Mouse (Mus musculus) CH12F3 (cell line): ENCODE results near the gene Trim71.
"Not testable (repeated sequence)": the region's sequence is repeated elsewhere in the genome, so short reads cannot be mapped to it uniquely, and the experiment has no call there.

Experiments used
- in situ Hi-C: fragments of 300-500 bp; cut with MboI; formaldehyde crosslinking; loops from 2 replicates; pipeline ENCODE4 v1.14.3; 2020; ENCODE audit warnings: low sequenced_read_pairs

Trim71 gene

DNA sequence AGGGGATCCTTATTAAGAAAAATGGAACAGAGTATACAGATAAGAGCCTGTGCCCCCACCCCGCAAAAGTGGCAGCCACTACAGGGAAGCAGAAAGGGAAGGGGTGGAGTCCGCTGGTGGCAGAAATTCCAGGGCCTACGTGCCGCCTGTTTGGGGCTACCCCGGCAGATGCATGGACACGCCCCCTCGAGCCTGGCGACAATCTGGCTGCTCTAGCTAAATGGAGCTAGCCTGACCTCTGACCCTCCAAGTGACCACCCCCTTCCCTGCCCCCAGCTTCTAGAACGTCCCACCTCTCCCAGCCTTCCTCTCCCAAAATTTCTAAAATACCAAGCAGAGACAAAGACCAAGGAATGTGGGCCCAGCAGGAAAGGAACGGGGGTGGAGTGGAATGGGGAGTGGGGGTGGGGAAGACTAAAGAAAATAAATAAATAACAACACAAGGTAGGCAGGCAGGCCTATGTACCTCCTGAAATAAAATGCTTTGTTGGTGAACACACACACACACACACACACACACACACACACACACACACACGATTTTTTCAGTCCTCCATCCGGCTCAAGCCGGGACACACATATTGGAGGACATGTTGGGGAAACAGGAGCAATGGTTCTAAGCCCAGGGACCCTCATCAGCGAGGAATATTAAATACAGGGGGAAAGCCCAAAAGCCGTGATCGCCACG is 36.0 kb downstream of the Trim71 start:
- in situ Hi-C loops, result no loop called here

DNA sequence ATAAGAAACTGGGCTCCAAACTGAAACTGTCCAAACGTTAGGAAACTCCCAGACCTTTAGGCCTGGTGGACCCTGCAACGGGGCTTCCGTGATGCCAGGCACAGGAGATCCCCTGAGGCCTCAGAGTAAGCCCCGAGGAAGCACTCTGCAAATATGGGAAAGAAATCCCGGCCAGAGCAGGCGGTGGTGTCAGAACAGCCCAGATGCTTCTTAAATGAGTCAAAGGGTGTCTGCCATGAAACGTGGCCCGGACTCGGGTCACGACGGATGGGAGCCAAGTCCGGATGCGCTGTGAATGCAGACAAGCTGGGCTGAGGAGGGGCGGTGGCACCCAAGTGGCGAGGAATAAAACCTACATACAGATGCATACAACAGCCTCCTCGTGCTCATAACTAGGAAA is 37.1 kb downstream of the Trim71 start:
- in situ Hi-C loops, result no loop called here

DNA sequence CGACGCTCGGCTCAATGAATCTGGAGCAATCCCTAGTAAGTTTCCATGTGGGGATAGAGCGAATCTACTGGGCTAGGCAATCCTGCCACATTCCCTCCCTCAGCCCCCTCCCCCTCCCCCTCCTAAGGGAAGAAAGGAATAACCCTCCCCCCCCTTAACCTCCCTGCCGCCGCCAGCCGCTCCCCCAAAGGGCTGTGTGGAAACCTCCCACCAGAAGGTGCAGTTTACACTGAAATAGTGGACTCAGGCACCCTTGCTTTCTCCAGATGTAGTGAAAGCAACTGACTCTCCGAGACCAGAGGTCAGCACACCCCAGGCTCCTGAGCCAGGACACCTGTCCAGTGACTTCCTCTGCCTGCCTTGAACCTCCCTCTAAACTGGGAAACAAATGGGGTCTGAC is 37.6 kb downstream of the Trim71 start:
- in situ Hi-C loops, result no loop called here

DNA sequence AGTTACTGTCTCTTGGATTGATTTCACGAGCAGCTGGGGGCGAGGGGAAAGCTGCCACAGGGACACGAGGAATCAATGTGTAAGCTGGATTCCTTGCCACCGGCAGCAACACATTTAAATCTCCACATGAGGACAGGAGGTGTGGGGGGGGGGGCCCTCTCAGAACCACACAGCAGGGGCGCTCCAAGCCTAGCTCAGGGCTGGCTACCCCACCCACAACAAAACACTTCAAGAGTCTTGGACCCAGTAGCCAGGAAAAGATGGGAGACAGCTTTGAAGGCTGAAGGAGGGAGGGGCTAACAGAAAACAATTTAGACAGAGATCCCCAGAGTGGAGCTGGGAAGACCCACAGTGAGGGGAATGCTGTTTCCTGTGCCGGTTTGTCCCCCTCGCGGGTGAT is 38.3 kb downstream of the Trim71 start:
- in situ Hi-C loops, result no loop called here

DNA sequence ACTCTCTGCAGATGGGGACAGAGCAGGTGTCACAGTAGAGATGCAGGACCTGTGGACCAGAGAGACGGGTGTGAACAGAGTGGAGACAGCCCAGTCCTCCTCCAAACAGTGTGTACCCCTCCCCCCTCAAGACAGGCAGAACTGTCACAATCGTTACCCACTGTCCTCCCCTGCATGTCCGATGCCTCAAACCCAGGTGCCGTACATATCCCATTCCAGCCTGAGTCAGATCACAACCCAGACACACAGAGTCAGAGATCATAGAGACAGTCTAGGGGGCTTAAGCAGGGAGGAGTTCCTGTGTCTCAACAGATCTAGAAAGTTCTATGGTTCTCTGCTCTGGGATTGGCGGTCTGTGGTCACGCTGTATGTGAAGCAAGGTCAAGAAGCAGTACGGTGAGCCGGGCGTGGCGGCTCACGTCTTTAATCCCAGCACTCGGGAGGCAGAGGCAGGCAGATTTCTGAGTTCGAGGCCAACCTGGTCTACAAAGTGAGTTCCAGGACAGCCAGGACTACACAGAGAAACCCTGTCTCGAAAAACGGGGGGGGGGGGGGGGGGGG is 39.0 kb downstream of the Trim71 start:
- in situ Hi-C loops, result no loop called here

DNA sequence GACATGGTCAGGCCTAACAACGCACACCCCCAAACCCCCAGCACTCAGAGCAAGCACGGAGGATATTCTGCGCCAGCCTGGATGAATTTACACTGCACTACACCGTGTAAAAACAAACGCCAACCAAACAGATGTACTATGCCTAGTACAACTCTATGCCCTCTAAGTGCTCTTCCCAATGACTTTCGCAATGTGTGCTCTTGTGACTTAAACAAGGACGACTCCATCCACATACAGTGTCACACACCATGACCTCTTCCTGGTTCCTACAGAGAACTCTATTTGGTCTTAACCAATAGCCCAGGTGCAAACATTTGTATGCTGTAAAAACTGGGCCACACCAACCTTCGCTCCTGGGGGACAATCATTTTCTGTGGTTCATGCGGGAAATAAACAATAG is 41.7 kb downstream of the Trim71 start:
- in situ Hi-C loops, result no loop called here

DNA sequence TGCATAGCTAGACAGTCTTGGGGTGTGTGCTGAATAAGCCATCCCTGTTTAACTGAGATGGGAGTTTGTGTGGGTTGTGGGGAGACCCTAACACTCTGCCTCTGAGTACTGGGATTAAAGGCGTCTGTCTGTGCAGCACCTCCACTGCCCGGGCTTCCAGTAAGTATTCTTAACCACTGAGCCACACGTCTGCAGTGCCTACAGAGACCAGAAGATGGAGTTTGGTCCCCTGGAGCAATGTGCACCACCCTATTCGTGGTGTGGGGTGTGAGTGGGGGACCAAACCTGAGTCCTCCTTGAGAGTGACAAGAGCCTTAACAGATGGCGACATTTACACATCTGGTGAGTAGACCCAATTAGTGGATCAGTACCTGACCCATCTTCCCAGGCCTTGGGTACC is 42.1 kb downstream of the Trim71 start:
- in situ Hi-C loops, result no loop called here

DNA sequence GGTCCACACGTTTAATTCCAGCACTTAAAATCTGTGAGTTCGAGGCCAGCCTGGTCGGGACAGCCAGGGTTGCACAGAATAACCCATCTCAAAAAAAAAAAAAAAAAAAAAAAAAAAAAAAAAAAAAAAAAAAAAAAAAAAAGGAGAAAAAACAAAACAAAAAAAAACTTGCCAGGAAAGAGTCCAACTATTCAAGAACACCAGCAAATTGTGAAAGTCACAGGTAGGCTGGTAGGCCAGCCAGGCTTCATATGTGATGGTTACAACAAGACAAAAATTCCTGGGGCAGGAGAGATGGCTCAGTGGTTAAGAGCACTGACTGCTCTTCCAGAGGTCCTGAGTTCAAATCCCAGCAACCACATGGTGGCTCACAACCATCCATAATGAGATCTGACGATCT is 43.6 kb downstream of the Trim71 start:
- in situ Hi-C loops, result not testable (repeated sequence)

DNA sequence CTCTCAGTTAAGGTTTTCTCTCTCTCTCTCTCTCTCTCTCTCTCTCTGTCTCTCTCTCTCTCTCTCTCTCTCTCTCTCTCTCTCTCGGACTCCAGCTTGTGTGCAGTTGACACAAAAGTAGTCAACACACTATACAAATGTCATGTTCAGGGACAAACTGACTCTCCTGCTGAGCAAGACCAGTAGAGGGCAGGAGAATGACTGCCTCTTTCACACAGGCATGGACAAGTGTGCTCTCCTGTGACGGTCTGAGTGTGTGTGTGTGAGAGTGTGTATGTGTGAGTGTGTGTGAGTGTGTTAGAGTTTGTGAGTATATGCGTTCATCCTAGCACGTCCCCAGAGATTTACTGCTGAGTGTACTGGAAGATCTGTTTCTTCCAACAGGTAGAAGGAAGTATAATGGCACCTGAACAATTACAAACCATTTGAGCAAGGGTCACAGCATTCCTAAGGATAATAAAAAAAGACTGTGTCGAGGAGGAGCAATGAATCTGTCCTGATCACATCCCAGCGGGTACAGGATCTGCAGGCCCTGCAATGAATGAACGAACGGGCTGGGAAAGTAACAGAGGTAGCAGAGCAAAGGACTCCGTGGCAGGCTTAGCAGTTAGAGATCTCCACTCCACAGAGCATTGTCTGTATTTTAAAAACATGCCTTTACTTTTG is 45.2 kb downstream of the Trim71 start:
- in situ Hi-C loops, result no loop called here

DNA sequence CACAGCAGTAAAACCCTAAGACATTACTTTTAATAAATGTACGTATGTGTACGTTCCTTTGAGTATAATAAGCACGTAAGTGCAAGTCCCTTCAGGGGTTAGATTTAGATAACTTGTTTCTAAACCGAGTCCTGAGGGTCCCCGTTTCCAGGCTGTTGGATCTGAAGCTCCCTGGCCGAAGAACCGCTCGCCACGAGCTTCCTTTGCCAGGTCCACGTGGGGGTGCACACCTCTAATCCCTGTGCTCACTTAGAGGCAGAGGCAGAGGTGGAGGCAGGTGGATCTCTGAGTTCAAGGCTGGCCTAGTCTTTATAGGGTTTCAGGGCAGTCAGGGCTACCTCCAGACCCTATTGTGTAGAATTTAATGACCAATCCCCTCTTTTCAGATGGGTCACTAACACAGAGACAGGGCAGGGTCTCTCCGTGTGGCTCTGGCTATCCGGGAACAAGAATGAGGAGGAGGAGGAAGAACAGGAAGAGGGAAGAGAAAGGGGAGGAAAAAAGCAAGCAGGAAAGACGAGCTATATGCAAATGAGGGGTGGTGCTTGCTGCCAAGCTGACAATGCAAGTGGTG is 46.2 kb downstream of the Trim71 start:
- in situ Hi-C loops, result no loop called here

DNA sequence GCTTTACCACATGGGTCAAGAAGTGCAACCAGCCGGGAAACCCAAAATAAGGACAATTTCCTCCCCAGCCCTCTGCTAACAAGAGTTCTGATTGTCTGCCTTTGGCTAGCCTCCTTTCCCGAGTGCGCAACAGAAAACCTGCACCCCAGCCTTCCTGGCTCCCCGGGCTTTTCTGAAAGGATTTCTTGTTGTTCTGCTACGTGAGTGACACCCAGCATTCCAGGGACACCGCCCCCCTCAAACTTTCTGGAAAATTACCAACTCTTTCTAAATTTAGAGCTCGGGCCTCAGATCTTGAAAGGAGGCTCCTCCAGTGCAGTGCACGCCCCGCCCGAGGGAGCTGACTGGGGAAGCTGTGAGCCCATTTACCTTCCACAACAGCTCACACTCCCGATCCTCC is 48.8 kb downstream of the Trim71 start, which contains the start of gene C130032M10Rik:
Gene C130032M10Rik, plus strand, starts transcription at position 334 of the 400 bp plus-strand sequence.
- in situ Hi-C loops, result no loop called here

DNA sequence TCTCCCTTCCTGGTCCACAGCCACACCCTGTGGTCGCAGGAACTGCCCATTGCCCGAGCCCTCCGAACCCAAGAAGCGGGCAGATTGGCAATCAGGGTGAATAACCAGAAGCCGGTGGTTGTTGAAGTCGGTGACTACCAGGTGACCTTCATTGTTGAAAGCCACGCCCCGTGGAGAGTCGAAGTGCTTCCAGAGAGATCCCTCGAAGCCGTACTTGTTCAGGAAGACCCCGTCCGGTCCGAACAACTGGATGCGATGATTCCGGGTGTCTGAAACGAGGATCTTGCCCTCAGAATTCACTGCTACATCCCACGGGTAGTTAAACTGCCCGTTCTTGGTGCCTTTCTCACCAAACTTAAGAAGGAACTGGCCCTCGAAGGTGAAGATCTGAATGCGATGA is 51.3 kb downstream of the Trim71 start:
- in situ Hi-C loops, result no loop called here

DNA sequence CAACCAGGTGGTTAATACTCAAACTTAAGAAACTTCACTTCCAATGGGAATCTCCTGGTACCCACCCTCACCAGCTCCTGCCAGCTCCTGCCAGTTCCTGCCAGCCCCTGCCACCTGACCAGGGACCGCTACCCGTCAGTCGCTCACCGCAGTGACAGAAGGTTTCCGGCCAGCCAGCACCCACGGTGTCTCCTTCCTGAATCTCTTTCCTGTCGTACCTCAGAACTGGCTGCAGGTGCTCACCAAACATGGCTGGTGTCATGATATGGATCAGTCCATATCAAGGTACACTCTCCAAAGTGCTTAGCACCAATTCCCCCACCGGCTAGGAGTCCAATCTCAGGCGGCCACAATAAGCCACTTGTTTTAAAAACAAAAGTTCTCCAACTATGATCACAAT is 54.4 kb downstream of the Trim71 start:
- in situ Hi-C loops, result no loop called here

DNA sequence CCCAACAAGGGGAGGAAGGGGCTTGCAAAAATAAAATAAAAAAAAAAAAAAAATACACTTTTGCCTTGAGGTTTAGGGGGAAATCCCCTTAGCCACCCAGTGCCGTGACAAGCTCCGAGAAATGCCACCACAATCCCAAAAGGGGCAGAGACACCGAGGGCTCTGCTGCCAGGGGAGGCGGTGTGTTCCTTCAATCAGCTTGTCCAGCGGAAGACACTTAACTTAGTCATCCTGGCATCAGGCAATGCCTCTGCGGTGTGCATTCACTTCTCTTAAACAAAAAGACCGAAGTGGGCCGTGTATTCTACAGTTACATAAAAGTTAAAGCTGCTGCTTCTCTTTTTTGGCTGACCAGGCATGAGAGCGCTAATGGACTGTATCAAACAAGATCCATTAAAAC is 56.7 kb downstream of the Trim71 start:
- in situ Hi-C loops, result no loop called here

DNA sequence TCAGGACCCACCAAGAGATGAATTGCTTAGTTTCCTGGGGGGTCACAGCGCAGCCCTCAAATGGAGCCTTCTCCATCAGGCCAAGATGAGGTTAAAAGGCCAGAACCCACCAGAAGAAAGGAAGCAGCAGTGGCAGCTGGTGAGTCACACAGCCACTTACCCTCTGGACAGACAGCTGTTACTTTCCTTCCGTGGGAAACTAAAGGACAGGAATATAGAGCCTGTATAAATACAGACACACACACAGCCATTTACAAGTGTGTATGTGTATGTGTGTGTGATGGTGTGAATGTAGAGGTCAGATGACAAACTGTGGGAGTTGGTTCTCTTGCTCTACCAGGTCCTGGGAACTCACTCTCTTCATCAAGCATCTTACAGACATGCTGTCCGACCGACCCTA is 57.6 kb downstream of the Trim71 start:
- in situ Hi-C loops, result no loop called here

DNA sequence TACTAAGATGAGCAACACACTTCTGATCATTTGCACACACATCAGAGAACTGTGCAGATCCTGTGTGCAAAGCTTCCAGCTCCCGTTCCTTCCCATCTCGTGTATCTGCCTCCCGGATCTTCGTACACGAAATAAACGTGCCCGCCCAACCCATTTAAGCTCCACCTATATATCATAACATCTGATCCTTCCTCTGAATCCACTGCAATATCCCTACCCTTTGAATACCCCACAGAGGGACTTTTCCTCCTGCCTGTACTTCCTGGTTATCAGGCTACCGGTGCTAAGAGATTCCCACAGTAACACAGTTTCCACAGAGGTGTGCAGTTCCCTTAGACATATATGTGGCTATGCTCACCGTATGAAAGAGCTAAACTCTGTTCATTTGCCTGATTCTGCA is 59.4 kb downstream of the Trim71 start, which contains the start of gene Ccr4:
Gene Ccr4, minus strand, starts transcription at position 101 of the 400 bp plus-strand sequence.
- in situ Hi-C loops, result loop anchor here (5.0 kb wide), 1 partner anchor 72 kb away; no protein-coding TSS in a partner anchor

DNA sequence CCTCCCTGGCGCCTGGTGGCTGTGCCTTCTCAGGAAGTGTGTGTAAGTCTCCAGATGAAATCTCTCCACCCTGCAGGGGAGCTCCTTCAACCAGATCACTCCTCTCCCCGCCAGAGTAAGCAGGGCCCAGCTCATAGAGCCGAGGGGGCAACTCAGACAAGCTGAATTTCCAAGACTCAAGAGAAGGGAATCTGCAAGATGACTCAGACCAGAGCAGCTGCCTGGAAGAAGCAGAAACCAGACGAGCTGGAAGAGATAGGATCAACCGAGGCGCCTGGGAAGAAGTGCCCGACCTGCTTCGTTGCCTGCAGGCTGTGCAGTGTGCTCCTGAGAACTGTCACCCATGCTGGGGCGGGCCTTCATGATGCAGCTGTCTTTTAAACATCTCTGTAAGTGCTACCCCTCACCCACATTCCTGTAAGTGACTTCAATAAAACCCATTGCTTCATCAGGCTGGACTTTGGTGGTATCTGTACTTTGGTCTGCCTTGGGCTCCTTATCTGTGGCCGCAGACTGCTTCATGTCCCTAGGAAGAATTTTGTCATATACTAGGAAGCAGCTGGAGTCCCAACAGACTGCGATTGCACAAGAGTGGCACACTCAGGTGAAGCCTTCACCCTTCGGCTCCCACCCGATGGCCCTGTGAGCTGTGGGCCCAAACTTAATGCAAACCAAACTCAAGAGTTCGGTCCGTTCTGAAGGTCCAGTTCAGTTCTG is 61.3 kb downstream of the Trim71 start:
- in situ Hi-C loops, result loop anchor here (5.0 kb wide), 1 partner anchor 74 kb away; no protein-coding TSS in a partner anchor

DNA sequence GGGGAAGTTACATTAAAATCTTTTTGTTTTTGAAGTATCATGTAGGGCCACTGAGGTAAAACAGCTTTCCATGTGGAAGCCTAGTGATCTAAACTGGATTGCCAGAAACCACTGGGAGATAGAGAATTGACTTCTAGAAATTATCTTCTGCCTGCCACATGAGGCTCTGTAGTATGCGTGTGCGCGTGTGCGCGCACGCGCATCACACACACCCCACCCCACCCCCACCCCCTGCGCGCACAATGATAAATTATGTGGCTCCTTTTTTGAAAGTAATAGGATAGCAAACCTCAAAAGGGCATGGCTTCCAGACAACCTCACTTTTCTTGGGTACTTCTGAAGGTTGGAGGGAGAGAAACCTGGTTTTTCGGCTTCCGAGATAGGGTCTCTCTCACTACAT is 62.3 kb downstream of the Trim71 start:
- in situ Hi-C loops, result loop anchor here (5.0 kb wide), 1 partner anchor 75 kb away; no protein-coding TSS in a partner anchor

DNA sequence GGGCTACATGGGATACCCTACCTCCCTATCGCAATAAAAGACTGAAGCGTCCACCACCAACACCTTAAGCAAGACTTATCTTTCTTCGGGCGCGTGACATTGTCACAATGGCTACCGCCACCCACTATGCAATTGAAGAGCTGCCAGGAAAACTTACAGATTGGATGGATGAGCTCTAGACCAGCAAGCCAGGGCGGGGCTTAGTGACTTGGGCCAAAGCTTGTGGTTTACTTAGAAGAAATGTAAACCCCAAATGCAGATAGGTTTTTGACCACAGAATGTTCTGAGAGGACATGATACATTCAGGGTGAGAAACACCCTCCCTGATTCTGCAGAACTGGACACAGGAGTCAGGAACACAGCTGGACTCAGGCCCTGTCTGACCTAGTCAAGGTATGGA is 63.1 kb downstream of the Trim71 start:
- in situ Hi-C loops, result loop anchor here (5.0 kb wide), 1 partner anchor 76 kb away; no protein-coding TSS in a partner anchor

DNA sequence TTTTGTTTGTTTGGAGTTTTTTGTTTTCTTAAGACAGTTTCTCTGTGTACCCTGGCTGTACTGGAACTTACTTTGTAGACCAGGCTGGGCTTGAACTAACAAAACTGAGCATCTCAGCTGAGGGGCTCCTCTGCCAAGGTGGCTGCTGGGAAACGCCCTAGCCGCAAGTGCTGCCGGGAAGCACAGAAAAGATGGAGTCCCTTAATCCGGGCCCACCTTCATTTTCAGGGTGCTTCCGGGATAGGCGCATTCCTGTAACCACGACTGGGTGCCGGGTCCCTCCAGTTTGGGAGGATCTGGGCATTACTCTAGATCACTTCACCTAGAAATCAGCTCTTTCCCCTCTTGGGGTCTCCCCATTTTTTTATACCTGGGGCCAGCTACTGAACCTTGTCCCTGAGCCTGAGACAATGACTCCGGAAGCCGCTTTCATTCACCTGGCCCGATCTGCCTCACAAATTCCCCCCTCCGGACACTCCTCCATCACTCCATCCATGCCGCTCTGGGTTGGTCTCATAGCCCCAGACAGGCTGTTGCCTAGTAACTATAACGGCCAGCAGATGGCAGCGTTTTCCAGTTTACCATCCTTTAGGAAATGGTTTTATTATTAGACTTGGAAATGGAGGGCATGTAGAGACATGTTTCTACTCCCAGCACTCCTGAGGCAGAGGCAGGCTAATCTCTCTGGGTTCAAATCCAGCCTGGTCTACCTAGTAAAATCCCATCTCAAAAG is 64.2 kb downstream of the Trim71 start:
- in situ Hi-C loops, result loop anchor here (5.0 kb wide), 2 partner anchors 77 to 83 kb away; no protein-coding TSS in a partner anchor
